Mouse (Mus musculus) large intestine, adult 2 months (tissue): ENCODE measurements around the gene Card11. TPM values are rescaled to one million over a fixed set of nuclear protein-coding genes. Genes with fewer than 3 reads are reported as not detected.

Source experiments
- DNase-seq: peaks from one replicate; pipeline ENCODE4 v3.0.0-alpha.2; 2012; ENCODE audit warnings: low read depth, low spot score
- WGBS: fragments of 180-500 bp; shearing (Covaris S2); methylation state at CpG from one replicate; pipeline ENCODE4 v1.1.7; 2018; 5-methylcytosine and 5-hydroxymethylcytosine counted together
- polyA plus RNA-seq: library from polyadenylated mRNA; depleted of rRNA; stranded (reverse); fragments of >200 nt; gene quantifications from 2 replicates; pipeline ENCODE4 v1.2.3, GENCODE M21; 2012

Gene Card11
- polyA plus RNA-seq, 1 experiment: 14.8 TPM

DNA sequence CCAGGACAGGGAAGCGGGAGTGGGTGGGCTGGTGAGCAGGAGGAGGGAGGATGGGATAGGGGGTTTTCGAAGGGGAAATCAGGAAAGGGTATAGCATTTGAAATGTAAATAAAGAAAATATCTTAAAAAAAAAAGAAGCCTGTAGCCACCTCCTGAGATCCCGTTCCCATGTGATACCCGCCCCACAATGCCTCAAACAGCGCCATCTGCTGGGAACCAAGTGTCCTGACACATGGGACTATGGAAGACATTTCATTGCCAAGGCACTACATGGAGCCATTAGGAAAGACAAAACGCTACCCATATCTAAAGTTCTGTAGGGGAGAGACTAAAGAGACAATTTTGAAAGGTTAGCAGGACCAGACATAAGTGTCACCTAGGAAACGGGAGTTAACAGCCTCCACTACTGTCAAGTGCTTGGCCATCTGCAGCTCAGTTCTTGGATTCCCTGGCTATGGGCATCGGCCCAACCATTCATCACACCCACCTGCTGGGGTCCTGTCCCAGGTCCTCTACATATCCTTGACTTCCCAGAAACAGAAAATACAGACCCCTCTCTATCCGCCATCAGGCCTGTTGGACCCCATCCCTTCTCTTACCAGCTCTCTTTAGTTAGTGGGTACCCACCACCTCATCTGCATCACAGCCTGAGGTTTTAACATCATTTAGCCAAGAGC is 65.6 kb downstream of the Card11 start:
- 81% methylated on average over 9 of the region's 9 CpGs for WGBS
- DNase-seq: no peak

DNA sequence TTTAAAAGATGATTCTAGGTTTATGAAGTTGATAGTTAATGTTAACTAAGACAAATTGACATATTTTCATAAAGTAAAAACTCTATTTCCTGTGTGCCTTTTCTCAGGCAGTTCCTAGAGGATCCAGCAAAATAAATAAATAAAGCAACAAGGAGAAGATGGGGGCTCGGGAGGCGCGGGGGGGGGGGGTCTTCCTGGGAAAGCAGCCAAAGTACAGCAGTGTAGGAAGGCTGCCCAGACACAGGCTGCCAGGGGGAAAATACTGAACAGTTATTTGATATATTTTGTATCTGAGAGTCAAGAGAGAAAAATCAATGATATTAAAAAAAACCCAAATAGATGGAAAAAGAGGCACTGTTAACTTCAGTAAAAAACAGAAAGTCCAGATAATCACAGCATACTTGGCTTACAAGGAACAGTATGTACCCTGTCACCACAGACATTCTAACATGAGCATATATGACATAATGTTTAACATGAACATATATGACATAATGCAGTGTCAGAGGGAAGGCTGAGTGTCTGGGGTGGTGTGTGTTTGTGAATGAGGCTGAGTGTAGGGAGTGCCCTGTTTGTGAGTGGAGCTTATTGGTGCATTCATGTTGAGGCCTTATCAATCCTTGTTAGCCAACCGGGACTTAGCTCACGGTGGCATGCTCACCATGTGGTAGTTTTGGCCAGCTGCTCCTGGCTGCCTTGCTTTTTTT is 68.7 kb downstream of the Card11 start:
- 48% methylated on average over 5 of the region's 5 CpGs for WGBS
- DNase-seq: no peak

DNA sequence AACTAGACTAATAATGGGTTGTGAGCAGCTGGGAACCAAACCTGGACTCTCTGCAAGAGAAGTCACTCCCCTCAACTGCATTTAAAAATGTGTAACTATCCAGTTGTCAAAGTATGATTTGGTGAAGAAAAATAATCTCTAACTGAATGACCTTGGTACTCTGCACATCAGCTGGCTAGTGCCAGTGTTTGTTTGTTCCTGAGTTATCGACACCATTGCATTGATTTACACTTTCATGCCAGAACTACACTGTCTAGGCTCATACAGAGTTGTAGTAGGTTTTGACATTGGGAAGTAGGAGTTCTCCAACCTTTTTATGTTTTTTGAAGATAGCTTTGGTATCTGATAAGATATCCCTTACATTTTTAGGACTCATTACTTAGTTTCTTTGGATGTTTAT is 81.9 kb downstream of the Card11 start:
- no peak for DNase-seq

DNA sequence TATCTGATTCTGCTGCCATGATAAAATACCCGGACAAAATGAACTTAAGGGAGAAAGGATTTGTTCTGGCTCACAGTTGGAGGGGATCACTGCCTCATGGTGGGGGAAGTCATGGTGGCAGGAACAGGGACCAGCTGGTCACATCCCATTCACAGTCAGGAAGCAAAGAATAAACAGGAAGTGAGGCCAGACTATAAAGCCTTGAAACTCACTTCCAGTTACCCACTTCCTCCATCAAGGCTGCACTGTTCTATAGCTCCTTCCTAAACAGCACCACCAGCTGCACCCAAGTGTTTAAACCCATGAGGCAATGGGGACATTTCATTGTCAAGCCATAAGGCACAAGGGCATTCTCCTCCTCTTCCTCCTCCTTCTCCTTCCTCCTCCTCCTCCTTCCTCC is 82.6 kb downstream of the Card11 start:
- WGBS: 96% methylated on average over 1 of the region's 1 CpGs

More for the DNA sequence above, 81.9 kb downstream of the Card11 start:
- 82% methylated on average over 1 of the region's 1 CpGs for WGBS

DNA sequence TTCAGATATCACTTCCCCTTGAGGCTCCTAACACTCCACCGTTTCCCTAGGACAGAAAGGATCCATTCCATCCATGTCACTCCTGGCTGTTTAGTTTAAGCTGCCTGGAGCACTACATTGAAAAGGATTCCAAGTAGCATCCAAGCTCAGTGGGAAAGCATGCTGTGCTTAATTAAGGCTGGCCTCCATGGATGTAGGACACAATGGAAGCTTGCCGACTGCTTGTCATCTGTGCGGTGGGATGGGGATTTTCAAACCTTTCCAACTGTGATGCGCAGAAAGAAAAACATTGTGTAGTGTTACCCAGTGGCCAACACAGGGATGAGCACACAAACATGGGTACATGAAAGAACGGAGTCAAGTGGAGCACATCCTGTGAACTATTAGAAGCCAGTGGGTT is 89.5 kb downstream of the Card11 start:
- 86% methylated on average over 5 of the region's 5 CpGs for WGBS
- no peak for DNase-seq

More for the DNA sequence above, 82.6 kb downstream of the Card11 start:
- DNase-seq: no peak

DNA sequence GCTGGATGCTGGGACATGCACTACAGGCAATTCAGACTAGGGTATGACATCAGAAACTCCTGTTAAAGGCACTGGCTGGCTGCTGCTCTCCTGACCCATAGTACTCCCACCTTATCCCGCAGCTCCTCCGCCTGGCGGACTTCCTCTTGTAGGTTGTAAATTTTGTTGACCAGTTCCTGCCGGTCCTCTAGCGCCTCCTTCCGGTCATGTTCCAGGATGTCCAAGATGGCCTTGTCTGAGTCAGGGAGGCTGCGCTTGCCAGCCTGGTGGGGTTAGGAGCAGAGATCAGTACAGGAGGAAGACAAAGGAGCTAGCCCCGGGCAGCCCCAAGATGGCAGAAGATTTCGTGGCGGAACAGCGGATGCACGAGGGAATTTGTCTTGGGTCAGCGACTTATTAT is 99.5 kb downstream of the Card11 start:
- WGBS: 88% methylated on average over 13 of the region's 13 CpGs
- DNase-seq: no peak

DNA sequence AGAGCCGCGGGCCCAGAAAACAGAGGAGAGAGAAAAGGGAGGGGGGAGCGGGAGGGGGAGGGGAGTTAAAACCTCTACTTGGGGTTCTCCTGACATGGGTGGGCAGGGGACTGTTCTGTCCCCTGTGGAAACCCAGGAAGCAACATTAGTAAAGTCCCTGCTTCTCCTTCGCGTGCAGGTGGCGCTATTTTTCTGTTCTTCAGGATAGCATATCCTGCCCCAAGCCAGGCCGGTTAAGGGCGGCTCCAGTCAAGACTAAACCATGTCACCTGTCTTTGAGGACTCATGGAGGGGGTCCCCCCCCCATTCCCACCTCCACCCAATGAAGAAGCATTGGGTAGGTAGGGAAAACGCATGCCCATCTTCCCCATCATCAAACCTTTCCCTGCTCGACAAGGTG is 109.3 kb downstream of the Card11 start:
- 53% methylated on average over 10 of the region's 10 CpGs for WGBS
- no peak for DNase-seq

DNA sequence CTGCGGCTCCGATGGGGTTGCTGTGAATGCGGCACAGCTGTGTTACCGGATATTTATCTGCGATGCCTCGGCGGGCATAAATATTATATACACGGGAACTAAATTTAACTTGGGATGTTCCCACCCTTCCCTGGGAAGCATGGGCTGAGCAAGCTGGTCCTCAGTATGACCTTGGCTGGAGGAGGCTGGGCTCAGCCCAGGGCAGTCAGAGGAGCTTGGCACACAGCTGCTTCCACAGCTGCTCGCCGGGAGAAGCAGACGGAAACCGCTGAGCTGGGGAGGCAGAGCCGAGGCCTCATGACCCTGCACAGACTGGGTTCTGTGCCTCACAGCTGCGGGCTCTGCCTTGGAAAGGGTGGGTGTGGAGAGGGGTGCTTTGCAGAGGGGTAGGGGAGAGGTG is 110.3 kb downstream of the Card11 start:
- 56% methylated on average over 14 of the region's 14 CpGs for WGBS
- DNase-seq: no peak

DNA sequence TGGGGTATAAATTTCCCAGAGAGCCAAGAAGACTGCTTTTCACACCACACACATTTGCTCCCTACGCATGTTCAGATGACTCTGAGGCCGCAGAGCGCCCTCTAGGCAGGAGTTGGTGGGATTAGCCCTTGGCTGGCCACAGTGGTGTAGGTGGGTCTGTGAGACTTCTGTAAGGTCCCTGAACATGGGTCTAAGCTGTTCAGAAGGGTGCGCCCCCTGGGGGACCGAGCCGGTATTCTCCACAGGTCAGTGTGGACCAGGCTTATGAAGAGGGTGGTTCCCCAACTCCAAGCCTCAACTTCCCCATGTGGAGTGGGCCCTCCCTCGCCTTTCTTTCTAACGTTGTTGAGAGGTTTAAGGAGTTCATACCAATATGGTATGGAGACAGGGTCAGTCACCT is 110.8 kb downstream of the Card11 start:
- 59% methylated on average over 8 of the region's 8 CpGs for WGBS
- no peak for DNase-seq

DNA sequence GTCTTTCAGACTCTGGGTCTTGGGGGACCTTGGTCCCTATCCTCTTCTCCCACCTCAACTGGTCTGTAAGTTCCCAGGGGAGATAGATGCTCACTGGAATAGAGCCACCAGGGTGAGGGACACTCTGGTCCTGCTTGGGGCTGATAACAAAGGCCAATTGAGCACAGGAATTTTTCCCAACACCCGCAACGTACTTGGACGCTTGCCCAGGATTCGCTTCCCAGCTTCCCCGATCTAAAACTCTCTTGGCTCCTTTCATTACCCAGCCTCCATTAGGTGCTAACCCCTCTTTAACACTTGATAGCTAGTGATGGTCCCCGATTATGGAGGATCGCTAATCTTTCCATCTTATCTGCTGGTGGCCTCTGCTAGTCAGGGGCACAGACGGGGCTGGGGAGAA is 112.5 kb downstream of the Card11 start:
- no peak for DNase-seq
- 63% methylated on average over 8 of the region's 8 CpGs for WGBS

DNA sequence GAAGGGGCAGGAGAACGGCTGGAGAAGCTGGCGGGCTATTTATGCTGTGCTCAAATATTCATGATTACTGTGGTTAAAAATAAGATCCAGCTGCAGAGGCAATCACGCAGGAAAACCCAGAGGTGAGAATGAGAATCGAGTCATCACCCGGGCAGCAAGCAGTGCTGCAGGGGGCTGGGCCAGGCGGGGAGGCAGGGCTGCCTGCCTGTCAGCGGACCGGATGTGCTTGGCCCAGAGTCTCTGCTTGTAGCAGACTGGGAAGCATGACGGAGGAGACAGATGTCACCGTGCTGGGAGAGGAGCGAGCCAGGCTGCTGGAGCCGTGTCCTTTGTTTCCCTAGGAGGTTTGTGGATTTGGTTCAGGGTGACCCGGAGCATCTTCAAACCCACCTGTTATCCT is 115.4 kb downstream of the Card11 start:
- 63% methylated on average over 13 of the region's 13 CpGs for WGBS
- no peak for DNase-seq

DNA sequence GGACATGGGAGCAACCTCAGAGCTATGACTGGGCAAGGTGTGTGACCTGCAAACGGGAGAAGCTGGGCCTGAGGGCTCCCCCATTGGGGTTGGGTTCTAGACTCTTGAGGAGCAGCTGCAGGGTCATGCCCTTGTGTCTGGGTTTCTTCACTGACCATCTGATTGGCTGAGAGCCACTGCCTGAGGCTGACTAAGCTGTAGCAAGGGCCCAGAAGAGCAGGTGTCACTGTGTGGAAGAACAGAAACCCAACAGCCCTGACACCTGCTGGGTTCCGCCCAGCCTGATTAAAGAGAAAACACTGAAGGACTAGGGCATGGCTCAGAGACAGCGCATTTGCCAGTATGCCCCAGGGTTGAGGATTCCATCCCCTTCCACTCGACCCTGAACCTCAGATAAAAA is 118.0 kb downstream of the Card11 start:
- no peak for DNase-seq
- 50% methylated on average over 4 of the region's 4 CpGs for WGBS

DNA sequence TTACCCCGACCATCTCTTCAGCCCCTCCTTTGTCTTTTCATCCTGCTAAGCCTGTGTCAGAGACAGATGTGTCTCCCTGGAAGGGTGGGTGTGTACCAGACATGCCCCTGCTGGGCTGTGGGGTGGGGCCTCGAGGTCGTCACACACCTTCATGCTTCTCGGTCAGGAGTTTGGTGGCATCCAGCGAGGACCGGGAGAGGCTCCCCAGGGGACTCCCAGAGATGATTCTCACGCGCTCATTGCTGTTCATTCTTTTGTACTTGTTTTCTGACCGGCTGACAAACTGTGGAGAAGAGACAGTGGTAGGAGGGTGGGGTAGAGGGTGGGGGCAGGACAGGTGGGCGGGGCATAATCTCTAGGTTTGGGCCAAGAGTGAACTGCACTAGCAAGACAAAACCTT is 120.2 kb downstream of the Card11 start:
- no peak for DNase-seq
- WGBS: 72% methylated on average over 10 of the region's 10 CpGs

DNA sequence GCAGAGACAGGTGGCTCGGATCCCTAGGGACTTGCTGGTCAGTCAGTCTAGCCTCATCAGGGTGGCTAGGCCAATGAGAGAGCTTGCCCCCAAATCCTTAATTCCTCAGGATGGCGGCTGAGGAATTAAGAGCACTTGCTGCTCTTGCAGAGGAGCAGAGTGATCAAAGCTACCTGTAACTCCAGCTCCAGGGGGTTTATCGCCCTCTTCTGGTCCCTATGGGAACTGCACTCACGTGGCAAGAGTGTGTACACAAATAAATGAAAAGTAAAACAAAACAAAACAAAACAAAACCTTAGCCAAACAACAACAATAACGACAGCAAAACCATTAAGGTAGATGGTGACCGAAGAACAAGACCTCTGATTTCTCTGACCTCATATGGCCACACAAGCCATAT is 121.7 kb downstream of the Card11 start:
- WGBS: 75% methylated on average over 6 of the region's 6 CpGs
- DNase-seq: no peak

DNA sequence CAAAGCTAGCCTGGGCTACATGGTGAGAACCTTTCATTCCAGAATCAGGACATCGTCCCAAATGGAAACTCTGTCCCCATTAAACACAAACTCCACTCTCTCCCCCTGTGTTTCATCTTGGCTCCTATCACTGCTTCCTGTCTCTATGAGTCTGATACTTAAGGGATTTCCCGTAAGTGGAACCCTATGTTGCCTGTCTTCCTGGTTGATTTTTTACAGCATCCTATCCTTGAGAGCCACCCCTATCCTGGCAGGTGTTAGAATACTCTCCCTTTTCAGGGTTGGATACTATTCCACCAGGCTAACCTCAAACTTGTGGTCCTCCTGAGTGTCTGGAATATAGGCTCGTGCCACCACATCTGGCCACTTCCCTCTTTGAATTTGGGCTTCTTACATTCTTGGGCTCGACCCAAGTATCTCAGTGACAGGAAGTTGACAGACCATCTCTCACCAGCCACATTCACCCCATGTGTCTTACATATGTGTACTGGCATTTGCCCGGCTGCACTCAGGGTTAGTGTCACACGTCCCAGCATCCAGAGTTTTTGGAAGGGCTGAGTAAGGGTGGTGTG is 126.6 kb downstream of the Card11 start:
- 67% methylated on average over 6 of the region's 6 CpGs for WGBS
- DNase-seq: no peak

DNA sequence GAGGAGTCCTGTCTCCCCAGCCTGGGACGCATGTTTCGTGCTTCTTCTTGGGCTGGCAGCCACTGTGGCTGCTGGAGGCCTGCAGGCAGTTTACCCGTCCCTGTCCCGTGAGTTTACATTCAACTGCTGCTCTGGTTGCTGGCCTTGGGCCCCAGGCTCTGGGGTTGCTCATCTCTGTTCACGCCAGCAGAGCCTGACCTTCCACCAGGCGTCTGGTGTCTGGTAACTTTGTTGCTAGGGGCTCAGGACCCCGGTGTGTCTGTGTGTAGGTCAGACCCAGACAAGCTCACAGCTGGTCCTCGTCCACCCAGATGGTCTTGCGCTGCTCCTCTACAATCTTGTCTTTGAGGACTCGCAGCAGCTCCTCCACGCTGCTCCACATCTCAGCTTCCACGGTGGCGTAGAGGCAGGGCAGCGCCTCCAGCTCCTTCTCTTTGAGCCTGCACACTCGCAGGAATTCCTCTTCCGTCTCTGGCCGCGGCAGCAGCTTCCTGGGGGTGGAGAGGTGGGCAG is 127.3 kb downstream of the Card11 start:
- DNase-seq: no peak
- WGBS: 46% methylated on average over 18 of the region's 18 CpGs

DNA sequence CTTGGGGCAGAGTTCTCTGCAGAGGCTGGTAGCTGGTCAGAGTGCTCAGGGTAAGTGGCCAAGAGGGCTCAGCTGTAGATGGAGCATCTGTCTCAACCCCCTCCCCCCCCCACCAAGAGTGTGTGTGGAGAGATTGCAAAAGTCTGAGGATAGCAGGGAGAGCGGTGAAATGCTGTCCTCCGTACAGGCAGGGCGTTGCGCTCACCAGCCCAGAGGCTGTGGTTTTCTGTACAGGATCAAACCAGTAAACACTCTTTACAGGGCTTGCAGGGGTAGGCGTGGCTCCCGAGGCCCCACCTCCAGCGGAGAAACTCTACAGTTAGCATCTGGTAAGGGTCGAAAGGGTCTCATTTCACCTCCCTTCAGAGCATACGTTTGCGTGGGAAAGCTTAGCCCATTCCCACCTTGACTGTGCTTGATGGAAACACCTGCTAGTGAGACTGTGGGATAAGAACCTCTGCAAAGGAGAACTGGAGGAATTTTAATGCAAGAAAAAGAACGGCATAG is 127.8 kb downstream of the Card11 start:
- 43% methylated on average over 11 of the region's 11 CpGs for WGBS
- no peak for DNase-seq

DNA sequence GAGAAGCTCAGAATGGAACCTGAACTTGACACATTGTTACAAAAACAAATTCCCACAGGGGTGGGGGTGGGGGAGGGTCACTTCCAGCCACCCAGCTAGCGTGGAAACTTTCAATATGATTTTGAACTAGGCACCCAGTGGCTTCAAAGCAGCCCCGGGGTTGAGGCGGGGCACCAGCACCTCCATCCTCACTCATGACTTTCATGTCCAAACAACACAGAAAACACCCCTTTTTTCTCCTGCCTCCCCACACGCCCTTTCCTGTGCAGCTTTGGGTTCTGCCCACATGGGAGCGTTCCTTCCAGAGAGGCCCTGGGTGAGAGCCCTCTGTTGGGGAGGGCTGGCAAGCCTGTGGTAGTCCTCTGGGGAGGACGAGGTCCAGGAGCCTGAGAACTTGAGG is 129.1 kb downstream of the Card11 start:
- DNase-seq: no peak
- 61% methylated on average over 6 of the region's 6 CpGs for WGBS

DNA sequence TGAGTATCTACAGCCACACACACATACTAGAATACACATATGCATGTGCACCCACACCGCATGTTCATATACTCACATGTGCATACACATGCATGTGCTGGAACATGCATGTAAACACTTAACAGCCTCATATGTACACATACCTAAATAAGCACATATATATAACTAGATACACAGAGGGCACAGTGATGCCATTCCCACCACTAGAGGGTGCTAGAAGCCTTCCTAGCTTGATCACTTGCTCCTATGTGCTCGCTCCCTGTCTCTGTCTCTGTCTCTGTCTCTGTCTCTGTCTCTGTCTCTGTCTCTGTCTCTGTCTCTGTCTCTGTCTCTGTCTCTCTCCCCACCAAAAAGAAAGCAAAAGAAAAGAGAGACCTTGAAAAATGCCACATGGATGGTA is 131.3 kb downstream of the Card11 start:
- no peak for DNase-seq
- WGBS: 54% methylated on average over 2 of the region's 2 CpGs

DNA sequence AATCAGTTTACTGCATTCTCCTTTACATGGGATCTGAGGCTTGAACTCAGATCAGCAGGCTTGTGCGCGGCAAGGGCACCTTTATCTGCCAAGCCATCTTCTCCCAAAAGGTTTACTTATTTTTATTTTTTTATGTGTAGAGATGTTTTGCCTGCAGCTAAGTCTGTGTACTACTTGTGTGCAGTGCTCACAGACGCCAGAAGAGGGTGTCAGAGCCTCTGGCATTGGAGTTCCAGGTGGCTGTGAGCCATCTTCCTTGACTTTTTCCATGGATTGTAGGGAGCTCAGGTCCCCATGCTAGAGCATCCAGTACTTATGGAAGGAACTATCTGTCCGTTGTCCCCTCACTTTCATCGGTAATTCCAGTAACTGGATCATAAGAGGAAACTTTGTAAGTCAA is 140.7 kb downstream of the Card11 start:
- 83% methylated on average over 5 of the region's 5 CpGs for WGBS
- no peak for DNase-seq

DNA sequence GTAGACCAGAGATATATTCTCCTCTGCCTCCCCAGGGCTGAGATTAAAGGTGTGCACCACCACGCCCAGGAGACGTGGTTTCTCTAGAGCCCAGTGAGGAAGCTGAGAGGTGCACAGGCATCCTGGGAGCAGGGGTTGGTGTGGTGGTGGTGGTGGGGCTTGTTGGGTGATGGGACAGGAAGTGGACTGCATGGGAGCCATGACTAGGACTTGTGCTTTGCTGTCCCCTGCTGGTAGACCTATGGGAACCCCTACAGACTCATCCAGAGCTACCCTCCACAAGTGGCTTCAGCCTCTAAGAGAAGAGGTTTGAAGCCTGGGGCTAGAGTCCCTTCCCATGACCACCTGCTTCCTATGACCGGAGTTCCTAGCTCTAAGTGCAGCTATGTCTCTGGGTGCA is 142.0 kb downstream of the Card11 start:
- DNase-seq: no peak
- WGBS: 66% methylated on average over 3 of the region's 3 CpGs
